Mouse (Mus musculus) T-helper 1 cell (primary cell): ENCODE data around the gene Sgcd.
"Not testable (repeated sequence)": the region's sequence is repeated elsewhere in the genome, so short reads cannot be mapped to it uniquely, and the experiment has no call there.

Experiments
- in situ Hi-C: fragments of 300-600 bp; cut with MboI, MseI; formaldehyde crosslinking; loops from one replicate; pipeline ENCODE4 v1.15.1; 2025; ENCODE audit warnings: high pct_unique_total_duplicates

Sgcd gene

DNA sequence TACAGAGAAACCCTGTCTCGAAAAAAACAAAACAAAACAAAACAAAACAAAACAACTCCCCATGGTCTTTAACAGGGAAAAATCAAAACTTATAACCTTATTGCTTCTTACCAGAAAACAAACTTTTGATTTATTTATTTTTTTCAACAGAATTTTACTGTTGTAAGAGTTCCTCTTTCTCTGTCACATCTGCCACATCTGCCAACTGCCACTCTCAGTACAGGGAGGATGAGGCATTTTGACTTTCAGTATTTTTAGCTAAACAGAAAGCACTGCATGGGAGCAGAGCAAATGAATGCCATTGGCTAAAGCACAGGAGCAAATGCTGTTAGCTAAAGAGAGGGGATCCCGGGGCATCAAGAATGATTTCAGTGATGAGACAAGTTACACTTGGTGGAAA is 528.6 kb downstream of the Sgcd start:
- in situ Hi-C loops: no loop called here

- in situ Hi-C loops: no loop called here
Observed at GRCm38 (mm10) chr11:47459214-47459613, 529.6 kb downstream of the Sgcd start.

DNA sequence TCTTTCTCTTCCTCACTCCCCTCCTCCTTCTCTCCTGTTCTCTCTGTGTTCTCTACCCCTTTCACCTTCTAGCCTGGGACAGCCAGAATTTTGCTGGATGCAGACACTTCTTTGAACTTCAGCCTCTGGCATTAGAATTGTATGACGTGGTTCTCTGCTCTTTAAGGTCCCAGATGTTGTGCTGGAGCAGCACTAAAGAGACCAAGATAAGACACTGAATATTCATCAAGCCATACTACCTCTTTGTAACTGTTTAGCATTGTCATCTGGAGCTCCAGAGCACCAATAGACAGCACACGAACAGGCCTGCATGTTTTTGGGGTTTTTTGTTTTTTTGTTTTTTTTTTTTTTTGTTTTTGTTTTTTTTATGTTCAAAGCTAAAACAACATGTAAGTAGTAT is 541.0 kb downstream of the Sgcd start:
- in situ Hi-C loops: no loop called here

GRCm38 (mm10) chr11:47446337-47446736 is 542.4 kb downstream of the Sgcd start:
- in situ Hi-C loops: no loop called here

DNA sequence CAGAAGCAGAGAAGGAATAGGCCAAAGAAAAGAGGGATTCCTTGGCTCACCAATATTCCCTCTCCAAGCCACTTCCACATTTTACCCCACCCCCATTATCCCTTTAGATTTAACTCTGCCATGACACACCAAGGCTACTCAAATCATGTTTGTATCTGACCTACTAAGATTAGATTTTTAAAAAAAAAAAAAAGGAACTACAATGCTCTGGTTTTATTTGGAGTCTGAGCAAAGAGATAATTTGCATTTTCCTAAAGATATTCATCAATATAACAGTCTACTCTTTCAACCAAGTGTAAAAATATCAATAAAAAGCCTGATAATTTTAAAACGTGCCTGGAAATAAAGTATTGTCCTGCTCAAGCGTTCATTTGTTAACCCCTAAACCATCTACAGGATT is 543.1 kb downstream of the Sgcd start:
- in situ Hi-C loops: no loop called here

- in situ Hi-C loops: no loop called here
Observed at GRCm38 (mm10) chr11:47442266-47442665, 546.5 kb downstream of the Sgcd start.

GRCm38 (mm10) chr11:47399607-47400006 is 589.2 kb downstream of the Sgcd start:
- in situ Hi-C loops: no loop called here

DNA sequence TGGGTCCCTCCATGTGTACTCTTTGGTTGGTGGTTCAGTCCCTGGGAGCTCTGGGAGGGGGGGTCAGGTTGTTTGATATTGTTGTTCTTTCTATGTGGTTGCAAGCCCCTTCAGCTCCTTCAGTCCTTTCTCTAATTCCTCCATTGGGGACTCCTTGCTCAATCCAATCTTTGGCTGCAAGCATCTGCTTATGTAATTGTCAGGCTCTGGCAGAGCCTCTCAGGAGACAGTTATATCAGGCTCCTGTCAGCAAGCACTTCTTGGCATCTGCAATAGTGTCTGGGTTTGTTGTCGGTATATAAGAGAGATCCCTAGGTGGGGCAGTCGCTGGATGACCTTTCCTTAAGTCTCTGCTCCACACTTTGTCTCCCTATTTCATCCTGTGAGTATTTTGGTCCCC is 598.0 kb downstream of the Sgcd start:
- in situ Hi-C loops: not testable (repeated sequence)

GRCm38 (mm10) chr11:47389327-47389726 is 599.4 kb downstream of the Sgcd start:
- in situ Hi-C loops: loop anchor here (10.0 kb wide), 1 partner anchor 755 kb away; no protein-coding TSS in a partner anchor

- in situ Hi-C loops: loop anchor here (10.0 kb wide), 1 partner anchor 757 kb away; no protein-coding TSS in a partner anchor
Observed at GRCm38 (mm10) chr11:47387726-47388125, 601.0 kb downstream of the Sgcd start.

DNA sequence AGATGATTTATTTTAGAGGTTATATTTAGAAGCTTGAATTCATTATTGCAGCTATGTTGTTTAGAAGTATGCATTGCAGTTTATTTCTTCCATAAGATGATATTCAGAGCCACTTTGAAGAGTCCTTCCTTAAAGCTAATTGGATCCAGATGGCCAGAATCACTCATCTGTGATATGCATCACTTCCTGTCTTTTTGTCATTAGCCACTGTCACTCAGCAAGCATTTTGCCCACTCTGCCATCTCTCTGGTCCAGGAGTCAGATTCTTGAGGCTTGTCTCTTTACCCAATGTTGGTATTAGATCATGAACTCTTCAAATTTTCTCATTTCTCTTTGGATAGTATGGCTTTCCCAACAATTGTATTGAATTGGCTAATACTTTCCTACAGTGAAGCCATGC is 602.6 kb downstream of the Sgcd start:
- in situ Hi-C loops: loop anchor here (10.0 kb wide), 1 partner anchor 759 kb away; no protein-coding TSS in a partner anchor

DNA sequence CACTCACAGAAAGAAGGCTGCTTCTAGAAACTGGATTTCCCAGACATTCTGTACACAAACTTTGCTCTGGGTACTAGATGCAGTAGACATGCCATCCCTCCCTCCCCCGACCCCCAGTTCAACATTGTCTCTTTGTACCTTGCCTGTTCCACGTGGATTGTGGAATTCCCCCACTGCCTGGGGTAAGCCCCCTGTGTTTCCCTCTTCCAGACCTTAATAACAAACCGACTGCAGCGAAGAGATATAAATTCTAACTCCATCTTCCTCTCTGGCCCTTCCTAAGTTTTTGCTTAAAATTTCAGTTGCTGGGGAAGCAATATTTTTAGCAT is 609.2 kb downstream of the Sgcd start:
- in situ Hi-C loops: no loop called here

DNA sequence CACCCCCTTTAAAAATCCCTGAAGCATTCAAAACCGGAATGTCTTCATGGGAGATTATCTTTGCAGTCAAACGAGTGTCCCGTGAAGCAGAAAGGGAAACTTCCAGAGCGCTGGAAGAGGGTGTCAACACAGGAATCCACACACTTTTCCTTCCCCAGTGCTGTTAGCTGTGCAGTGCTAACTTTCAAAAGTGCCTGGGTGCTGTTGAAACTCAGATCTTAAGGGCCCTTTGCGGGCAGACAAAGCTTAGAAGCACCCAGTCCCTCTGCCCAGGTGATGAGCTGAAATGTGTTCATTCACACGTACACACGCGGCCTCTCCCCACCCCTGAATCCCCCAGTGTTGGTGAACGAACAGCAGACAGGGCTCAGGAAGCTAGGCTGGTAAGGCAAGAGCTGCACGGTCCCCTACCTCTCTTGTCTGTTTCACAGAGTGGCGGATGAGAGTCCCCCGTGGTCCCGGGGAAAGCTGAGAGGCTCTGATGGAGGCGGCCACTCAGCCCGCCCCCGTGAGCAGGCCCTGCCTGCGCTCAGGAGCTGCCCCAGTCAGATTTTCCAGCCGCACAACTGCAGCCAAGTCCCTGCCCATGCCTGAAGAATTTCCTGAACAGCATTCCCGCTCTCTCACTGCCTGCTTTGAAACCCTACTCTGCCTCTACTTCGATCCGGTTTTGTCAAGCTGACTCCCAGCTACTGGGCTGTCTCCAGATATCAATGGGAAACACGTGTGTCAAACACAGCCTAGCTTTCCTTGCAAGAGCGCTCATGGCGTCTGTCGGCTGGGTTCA is 609.7 kb downstream of the Sgcd start:
- in situ Hi-C loops: no loop called here

DNA sequence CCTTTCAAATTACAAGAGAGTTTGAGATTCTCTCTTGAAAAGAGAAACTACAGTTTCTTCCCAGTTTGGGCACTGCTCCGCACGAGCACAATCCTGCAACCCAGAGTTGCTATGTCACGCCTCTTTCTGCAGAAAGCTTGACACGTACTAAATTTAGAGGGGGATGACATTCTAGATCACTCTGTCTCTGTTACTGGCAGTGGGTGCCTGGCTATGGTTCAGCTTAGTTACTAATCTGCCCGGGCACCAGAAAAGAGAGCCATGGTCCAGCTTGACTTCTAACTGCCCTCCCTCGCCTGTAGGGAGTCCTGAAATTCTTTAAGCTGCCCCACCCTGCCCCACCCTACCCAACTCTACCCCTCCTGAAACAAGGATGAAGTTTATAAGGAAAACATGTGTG is 611.3 kb downstream of the Sgcd start:
- in situ Hi-C loops: no loop called here

GRCm38 (mm10) chr11:47376915-47377314 is 611.9 kb downstream of the Sgcd start:
- in situ Hi-C loops: no loop called here

GRCm38 (mm10) chr11:47371616-47372015 is 617.2 kb downstream of the Sgcd start:
- in situ Hi-C loops: no loop called here

- in situ Hi-C loops: no loop called here
Observed at GRCm38 (mm10) chr11:47351585-47351984, 637.2 kb downstream of the Sgcd start.

- in situ Hi-C loops: no loop called here
Observed at GRCm38 (mm10) chr11:47343486-47343885, 645.3 kb downstream of the Sgcd start.

GRCm38 (mm10) chr11:47333702-47334101 is 655.1 kb downstream of the Sgcd start:
- in situ Hi-C loops: no loop called here

DNA sequence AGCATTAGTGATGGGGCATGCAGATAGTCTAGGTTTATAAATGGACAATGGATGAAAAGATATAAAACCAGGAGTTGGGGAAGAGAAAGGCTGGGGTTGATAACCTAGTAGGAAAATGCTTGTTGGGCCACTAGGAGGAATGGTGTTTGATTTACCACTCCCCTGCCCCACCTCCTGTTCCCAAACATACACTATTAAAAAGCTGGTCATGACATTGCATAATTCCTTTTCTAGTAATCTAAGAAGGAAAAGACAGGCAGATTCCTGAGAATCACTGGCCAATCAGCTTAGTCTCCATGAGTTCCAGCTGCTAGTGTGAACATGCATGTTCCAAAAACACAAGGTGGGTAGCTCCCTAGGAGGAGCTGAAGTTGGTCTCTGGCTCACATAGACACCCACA is 683.2 kb downstream of the Sgcd start:
- in situ Hi-C loops: no loop called here

GRCm38 (mm10) chr11:47304702-47305450 is 683.9 kb downstream of the Sgcd start:
- in situ Hi-C loops: no loop called here

DNA sequence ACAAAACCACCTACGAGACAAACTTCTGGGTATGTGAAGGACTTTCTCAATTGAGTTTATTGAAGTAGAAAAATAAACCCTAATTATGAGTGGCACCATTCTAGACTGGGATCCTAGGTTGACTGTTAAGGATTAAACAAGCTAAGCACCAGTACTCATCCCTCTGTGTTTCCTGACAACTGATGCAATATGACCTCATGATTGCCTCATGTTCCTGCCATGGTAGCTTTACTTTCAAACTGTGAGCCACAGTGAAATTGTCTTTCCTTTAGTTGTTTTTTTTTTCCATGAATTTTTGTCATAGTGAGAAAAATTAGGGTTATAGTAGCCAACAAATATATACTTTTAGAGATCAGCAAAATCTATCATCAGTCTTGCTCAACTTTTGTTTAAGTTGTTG is 689.0 kb downstream of the Sgcd start:
- in situ Hi-C loops: no loop called here

GRCm38 (mm10) chr11:47297805-47298340 is 690.9 kb downstream of the Sgcd start:
- in situ Hi-C loops: no loop called here
